Mouse (Mus musculus) cerebellum, postnatal 4 days (tissue): Measurements from ENCODE around the gene Mgmt.

Experiments
- DNase-seq, 2 experiments: peaks; one replicate each; pipeline ENCODE4 v3.0.0; 2022; ENCODE audit warnings: low spot score in 2 of 2, mixed read lengths in 1 of 2

Gene Mgmt

DNA sequence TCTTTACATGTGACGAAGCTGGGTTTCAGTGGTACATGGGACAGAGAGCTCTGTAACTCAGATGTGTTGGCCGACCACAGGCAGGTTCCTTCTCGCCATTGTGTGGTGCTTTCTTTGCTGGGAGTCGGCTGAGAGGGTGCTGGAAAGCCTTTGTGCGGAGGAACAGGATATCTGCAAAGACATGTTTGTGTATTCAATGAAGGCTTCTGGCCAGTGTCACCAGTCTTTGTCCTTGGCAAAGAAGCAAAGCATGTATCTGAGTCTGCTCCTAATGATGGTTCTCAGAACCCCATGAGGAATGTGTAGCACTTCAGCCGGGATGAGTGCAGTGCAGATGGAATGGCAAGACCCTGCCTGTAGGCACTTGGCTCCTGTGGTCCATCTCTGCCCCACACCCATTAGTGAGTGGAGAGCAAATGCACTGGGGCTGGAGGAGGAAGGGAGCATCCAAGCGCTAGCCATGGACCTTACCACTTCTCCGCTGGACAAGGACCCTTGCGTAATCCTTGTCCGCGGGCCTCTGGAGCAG, 14.3 kb downstream of the Mgmt start:
- no peak for DNase-seq

DNA sequence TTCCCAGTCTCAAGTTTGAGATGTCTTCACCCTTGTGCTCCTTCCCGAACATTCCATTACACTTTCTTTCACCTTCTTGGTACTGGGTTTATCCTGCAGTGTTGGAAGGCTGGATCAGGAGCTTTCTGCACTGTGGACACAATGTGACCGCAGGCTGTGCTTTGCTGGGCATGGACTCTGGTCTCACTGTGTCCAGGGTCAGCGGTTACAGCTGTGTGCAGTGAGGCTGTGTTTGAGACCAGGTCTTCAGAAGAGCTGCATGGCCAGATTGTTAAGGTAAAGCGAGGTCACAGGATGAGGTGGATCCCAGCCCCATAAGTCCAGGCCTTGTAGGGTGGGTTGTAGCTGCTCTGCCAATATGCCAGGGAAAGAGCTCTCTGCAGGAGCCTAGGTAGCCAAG, 18.5 kb downstream of the Mgmt start:
- DNase-seq, result no peak

DNA sequence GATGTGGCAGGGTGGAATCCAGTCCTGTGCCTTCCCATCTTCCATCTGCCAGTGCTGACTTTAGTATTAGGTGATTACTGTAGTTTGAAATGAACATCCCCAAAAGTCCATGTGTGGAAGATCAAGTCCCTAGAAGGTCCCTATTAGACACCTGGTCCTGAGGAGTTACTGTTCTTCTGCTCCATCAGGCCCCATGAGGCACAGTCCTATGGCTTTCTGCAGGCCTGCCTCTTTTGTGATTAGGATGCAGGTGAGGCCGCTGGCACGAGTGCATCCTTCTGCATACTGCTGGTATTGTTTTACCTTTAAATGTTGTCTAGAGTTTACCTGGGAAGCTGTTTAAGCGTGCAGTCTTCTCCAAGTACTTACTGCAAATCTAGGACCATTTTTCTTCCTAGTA, 21.6 kb downstream of the Mgmt start:
- DNase-seq, result no peak

DNA sequence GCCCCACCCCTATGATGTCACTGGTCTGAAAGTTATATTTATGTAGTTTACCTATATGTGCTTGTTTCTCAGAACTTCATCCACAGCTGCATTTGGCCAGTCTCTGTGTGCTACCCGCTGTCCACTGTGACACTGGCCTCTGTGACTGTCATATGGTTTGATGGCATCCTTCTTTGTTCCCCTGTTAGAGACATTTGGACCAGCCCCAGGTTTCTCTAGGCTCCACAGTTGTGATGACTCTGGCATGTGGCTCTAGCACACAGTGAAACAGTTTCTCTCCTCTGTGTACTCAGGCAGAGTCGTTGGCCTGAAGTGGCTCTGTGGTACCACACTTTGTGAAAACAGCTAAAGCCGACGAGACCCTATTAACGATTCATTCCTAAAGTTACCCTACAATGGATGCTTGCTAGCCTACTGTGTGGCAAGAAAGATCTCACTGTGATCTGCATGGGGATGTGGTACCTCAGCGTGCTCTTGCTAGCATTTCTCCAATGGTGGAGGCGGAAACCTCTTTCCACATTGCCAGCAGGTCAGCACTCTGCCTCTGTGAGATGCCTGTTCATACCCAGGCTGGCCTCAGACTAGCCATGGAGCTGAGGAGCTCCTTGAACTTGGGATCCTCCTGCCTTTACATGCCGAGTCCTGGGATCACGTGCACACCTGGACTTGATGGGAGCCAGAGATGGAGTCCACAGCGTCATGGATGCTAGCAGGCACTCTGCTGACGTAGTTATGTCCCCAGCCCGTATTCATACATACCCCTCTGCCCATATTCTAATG, 26.8 kb downstream of the Mgmt start:
- no peak for DNase-seq

DNA sequence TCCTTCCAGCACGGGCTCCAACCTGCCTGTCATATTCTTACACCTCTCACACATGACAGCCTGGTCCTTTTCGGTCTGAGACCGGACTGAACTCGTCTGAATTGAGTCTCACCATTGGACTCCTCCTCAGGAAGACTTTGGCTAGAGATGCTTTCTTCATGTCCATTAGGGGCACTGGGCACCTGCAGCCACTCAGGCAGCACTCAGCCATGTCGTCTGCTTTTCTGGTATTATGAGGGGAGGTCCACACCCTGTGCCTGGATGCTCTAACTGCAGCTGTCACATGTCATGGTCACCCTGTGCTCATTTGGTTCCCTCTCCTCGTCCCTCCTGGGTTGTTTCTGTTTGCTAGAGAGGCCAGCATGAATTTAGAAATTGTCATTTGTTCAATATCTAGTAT, 27.8 kb downstream of the Mgmt start:
- no peak for DNase-seq

DNA sequence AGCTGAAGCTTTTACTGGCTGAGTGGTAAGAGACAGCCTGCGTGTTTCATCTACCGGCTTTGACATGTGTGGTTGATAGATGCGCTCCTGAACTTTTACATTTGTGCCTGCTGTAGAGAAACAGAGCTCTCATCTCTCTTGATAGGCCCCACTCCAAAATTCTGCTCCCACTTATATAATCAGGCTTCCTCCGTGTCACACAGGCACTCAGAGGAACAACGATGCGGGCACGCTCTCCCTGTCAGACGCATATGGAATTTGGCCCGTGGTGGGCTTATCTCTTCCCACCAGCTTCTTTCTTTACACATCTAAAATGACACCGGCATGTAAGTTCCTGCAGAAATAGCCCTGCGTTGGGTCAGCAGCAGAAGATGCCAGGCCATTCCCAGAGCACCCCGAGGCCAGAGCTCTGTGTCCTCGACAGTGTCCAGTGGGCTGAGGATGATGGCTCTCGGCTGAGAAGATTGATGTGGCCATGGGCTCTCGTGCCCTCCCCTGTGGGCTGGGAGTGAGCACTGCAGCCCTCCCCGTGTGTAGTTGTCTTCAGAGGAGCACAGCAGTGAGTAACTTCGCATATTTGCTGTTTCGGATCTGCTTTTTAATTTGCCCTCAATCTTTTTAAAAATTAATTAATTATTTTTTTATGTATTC, 30.3 kb downstream of the Mgmt start:
- no peak for DNase-seq

DNA sequence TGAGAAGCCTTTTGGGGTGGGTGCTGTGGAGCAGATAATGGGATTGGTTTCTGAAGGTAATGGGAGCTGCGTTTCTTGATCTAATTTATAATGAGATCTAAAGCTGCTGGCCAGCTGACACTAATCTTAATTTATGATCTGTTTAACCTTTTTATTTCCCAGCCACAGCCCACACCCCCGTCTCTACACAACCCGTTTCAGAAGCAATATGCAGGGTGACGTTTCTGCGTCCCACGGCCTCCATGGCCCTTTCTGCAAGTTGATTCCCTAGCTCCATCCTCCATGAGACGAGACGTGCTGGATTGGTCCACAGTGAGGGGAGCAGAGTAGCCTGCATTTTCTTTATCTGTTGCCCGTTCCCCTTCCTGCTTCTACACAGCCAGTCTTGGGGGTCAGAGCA, 31.8 kb downstream of the Mgmt start:
- no peak for DNase-seq

DNA sequence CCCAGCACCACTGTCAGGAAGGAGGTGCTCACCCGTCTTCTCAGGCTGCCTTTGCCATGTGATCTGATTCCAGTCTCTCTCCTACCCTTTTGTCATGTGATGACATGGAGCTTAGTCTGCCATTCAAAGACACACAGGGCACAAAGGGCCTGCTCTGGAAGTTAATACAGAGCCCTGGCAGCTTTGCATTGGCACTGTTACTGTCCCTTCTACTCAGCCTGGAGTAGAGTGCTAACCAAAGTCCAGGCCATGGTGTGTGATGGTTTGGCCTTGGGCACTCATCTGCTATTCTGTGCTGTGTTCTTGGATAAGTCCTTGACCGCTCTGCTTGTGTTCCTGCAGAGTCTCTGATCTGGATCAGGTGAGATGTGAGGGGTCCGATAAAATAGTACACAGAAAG, 36.0 kb downstream of the Mgmt start:
- no peak for DNase-seq

DNA sequence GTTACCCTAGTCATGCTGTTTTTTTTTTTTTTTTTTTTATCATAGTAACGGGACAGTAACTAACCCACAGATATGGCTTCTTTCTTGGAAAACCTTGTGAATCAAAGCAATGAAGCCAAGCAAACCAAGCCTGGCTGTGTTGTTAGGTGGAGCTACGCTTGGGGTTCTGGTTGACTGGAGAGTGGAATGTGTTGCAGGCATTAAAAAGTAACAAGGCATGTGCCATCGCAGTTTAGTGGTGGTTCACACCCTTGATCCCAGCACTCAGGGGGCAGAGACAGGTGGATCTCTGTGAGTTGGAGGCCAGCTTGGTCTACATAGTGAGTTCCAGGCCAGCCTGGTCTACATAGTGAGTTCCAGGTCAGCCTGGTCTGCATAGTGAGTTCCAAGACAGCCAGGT, 39.0 kb downstream of the Mgmt start:
- DNase-seq, result no peak

DNA sequence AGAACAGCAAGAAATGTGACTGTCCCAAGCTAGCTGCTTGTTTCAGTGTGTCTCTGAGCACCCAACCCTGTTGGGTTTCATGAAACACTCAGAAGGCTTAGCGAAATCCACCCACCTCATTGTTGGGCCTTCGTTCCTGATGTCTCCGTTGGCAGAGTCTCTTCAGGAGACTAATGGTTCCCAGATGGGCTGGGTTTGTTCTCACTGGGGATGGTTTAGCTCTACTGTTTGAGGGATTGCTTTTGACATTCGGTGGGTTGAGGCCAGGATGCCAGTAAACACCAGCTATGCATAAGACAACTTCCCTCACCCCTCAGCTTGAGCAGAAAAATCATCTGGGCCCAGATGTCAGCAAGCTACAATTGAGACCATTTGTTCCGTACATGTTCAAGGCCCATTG, 39.9 kb downstream of the Mgmt start:
- DNase-seq, result no peak

DNA sequence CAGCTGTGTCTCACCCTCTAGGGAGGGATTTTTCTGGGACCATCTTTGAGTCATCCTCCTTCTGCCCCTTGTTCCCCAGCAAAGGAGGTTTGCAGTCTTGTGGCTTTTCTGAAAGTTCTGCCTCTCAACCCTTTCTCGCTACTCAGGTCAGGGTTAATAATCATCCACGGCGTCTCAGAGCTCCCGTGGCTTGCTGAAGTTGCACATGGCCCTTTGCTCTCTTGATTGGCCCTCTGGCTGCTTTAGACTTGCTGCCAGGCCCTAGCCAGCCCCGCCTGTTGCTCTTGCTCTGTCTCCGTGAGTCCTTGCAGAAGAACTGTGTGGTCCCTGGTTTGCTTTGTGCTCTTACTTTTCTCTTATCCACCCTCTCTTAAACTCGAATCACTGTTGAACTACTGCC, 40.4 kb downstream of the Mgmt start:
- no peak for DNase-seq

DNA sequence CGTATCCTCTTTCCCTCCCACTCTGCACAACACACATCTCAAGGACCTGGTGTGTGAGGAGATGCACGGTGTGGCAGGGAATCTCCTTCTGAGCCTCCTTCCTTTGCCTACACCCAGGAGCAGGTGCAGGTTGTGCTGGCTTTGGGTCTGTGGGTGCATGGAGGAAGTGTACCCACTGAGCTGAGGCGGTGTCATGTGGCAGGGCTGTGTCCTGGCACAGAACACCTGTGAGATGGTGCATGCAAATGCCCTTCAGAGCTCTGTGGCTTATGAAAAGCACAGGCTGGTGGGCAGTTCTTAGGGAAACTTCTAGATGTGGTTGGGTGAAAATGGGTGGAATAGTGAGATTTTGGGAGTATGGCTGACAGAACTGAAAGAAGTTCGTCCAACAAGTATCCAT, 44.0 kb downstream of the Mgmt start:
- no peak for DNase-seq

DNA sequence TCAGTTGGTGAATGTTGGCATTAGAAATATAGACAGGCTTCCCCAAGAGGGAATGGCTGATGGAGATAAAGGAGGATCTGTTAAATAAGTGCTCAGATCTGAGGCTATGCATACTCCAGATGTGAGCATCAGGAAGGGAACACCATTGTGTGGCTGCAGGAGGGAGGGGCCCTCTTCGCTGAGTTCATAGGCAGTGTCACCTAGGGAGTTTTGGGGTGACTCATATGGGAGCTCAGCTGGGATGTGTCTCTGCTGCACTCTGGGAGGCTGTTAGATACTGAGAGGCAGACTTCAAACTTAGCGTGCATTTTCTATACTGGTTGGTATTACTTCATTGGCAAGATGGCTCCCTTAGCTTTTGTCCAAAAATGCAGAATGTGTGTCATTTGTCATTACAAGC, 48.0 kb downstream of the Mgmt start:
- DNase-seq, result no peak

DNA sequence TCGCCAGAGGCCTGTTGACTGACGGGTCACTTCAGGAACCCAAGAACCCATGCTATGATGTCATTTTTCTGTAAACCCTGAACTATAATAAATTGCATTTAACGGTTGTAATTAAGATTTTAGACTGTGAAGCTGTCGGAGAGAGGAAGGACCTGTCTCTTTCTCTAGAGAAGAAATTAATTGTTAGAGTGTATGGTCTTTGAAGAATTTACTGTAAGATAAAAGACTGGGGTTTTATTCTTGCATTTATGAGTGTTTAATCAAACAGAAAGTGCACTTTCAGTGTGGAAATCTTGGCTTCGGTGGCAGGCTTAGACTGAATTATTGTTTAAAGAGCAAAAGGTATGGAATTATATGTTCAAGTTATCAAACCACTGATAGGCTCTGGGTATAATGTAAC, 49.5 kb downstream of the Mgmt start:
- DNase-seq, result no peak

DNA sequence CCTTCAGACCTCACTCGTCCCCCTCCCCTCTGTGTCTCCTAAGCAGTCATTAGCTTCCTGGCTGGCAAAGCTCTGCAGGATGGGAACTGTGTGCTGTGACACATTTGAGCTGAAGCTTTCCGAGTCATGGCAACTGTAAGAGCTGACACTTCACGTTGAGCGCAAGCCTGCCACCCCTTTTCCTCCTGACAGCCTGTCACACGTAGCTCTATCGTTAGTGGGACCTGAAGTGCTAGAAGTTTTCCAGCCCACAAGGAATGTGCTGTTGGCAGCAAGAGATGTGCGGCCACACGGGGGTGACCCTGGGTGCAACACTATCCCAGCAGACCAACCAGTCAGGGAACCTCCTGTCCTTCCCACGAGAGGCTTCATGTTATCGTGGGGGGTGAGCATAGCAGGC, 51.3 kb downstream of the Mgmt start:
- DNase-seq, result no peak

DNA sequence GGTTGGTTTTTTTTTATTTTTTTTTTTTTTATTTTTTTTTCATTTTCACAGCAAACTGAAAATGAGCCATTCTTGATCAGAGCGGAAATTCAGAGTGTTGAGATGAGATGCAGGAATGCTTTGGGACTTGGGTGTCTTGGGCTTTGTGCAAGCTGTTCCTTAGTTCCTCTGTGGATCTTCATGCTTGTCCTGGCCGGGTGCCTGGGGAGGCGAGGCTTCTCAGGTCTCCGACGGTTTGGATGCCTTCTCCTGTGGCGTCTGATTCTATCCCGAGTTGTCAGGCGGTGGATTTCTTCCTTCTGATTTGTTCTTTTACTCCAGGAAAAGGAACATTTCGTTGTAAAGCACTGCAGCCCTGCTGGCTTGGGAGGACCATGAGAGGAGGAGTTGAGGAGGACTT, 51.7 kb downstream of the Mgmt start:
- no peak for DNase-seq

DNA sequence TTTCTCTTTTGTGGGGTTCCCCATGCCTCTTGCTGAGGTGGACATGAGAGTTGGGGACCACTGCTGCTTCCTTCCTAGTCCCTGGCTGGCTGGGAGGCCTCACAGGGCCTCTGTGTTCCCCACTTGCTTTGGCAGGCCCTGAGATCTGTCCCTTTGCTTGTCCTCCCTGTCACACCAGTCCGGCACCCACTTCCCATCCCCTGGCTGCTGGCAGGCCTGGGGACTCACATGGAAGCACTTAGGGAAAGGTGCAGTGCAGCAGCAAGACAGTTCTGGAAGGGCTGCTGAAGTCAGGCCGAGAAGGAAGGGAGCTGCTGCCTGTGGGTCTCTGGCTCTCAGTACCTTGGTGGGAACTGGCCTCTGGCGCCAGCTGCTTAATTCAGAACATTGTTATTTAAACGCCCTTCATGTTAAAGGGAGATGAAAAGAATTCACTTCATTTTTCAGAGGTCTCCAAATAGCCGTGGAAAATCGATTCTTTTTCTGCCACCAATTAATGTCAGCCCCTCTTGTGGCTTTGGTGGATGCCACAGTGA, 53.9 kb downstream of the Mgmt start:
- DNase-seq, result no peak

DNA sequence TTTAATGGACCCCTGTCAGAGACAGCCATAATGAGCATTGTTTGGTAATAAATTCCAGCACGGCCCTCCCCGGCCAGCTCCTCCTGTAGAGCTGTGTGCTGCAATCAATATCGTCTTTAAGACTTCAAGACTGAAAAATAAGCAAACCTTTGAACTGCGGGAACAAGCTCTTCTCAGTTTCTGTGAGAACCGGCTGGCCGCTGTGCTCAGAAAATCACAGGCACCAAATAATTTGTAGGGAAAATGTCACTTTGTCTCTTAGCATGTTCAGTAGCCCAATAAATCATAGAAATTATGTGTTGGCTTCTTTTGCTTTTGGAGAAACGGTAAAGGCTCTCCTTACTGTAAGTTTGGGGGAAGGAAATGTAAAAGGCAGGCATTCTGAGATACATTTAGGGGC, 58.2 kb downstream of the Mgmt start:
- DNase-seq, result no peak

DNA sequence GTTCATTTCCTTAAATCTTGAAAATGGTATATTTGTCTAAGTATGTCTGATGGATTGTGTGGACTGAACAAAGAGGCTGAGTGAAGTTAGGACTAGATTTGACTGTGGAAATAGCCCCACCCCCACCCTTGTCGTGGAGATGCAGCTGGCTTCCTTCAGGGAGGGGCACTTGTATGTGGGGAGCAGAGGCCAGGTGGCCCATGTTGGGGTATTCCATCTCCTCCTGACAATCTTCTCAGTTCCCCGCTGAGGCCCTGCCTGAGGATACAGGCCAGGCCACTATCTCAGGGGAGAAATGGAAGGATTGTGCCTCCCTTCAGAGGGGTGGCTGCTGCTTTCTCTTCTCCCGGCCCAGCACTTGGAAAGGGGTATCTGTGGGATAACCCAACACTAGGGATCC, 58.8 kb downstream of the Mgmt start:
- DNase-seq, result no peak

DNA sequence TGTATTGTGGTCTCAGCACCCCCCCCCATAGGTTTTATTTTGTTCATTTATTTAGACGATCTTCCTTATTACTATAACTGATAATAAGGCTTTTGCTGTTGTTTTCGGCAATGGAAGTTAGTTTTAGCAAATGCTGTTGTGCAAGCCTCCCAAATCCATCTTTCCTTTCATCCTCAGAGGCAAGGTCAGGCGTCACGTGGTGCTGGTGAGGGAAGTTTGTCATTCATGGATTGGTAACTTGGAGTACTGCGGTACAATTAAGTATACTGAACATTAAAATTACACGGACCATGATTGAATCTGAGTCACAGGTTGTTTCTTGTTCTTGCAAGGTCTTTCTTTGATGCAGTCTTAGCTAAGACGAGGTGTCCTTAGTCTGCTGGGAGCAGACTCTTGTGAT, 77.9 kb downstream of the Mgmt start:
- DNase-seq, result no peak

DNA sequence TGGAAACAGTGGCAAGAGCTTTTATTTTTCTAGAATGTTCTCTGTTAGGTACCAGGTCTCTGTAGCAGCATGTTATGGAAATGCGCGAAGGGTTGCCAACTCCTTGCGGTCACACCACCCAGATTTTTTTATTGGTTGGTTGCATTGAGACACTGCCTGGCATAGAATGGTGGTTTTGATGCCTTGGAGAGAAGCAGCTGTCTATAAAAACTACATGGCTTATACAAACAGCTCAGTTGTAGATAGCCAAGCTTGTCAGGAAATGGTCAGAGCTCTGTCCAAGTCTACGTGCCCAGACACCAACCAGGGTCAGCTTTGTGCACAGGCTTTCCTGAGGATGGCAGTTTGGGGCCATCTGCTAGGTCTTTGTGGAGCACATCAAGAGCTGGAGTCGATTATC, 80.6 kb downstream of the Mgmt start:
- DNase-seq, result no peak

DNA sequence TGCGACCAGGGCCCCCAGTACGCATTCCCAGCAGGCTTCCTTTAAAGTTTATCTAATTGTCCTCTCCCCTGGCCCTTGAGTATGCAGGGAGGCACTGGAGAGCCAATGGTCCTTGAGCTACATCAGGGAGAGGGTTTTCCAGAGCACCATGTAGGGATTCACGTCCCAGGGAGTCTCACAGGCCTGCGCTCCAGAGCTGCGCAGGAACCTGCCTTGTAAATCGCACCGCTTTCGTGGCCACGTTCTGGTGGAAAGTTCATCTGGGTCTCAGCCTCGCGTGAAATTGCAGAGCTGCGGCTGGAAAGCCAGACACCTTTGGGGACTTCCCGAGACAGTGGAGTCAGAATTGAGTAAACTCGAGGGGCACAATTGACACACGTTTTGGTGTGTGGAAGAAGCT, 103.0 kb downstream of the Mgmt start:
- DNase-seq, result no peak

DNA sequence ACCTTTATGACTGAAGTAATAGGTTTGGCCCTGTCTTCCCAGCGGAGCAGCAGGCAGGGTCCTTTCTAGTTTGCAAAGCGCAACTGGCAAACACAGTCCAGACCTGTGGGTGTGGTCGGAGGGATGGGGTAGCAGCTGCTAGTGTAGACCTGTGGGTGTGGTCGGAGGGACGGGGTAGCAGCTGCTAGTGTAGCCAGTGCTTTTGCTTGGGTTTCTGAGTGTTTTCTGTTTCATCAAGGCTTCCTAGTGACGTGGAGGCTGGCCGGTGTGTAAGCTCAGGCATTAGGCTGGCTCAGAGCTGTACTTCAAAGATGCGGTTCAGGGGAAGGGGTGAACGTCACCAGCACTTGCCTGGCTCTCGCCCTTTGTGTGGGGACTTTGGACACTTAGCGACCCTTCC, 106.3 kb downstream of the Mgmt start:
- DNase-seq, result no peak
